Mouse (Mus musculus): ENCODE measurements around the gene Gng12. TPM values are rescaled to one million over a fixed set of nuclear protein-coding genes. Genes with fewer than 3 reads are reported as not detected.

Gng12 gene
- total RNA-seq, 2 experiments from 2014 or later, result 67.2 to 69.9 TPM

DNA sequence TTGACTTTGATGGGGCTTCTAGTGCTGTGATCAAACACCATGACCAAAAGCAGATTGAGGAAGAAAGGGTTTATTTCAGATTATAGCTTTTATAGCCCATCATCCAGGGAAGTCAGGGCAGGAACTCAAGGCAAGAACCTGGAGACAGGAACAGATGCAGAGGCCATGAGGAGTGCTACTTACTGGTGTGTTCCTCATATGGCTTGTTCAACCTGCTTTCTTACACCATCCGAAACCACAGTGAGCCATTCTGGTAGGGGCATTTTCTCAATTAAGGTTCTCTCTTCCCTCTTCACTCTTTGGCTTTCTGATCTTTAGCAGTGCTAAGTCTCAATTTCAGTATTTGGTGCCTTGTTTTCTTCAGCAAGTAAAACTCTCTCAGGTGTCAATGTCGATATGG, 19.4 kb downstream of the Gng12 start:
- DNase-seq (ENCODE audit: low spot score in 2 of 2), result no peak

DNA sequence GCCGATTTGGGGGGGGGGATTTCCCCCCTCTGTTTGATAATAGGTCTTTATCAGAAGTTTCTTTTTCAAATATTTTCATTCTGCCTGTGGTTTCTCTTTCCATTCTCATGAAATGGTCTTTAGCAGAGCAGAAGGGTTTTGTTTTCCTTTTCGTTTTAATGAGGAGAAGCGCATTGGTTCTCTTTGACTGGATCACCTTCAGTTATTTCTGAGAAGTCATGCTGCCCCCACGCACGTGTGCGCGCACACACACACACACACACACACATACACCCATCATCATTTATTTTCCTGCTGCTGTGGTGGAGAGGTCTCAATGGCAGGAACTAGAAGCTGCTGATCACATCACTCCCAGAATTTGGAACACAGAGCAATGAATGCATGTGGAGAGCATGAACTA, 20.8 kb downstream of the Gng12 start:
- DNase-seq (ENCODE audit: low spot score in 2 of 2), result no peak

DNA sequence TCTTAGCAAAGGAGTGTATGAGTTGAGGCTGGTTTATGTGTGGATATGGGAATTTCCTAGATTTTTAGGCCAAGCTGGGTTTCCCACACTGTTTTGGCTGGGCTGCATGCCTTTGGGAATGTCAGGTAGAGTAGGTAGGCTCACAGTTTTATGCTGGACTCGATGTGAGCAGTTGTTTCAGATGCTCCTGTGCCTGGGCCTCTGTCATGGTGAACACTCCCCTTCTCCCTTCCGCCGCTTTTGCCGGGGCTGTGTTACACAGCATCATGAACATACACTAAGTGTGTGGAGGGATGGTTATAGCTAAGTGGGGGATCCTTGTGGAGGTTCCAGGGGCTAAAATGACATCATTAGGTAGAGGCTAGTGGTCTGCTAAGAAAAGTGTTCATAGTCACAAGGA, 24.6 kb downstream of the Gng12 start:
- DNase-seq (ENCODE audit: low spot score in 2 of 2), result no peak

- no peak for DNase-seq (ENCODE audit: low spot score in 2 of 2)
Measured at GRCm38 (mm10) chr6:66921755-66922154, 25.6 kb downstream of the Gng12 start.

DNA sequence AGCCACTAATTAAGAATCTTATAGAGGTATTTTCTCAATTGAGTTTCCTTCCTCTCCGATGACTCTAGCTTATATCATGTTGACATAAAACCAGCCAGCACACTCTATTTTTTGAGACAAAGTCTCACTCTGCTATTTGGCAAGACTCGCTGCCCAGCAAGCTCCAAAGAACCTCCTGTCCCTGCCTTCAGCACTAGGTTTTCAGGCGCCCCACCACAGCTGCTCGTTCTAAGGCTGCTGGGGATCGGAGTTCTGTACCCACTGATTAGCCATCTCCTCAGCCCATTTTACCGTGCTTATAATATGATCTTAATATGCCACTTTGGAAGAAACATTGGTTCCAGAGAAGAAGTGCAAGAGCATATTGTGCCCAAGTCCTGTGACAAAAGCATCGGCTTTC, 26.3 kb downstream of the Gng12 start:
- DNase-seq (ENCODE audit: low spot score in 2 of 2), result no peak

- no peak for DNase-seq (ENCODE audit: low spot score in 2 of 2)
Measured at GRCm38 (mm10) chr6:66923851-66924250, 27.7 kb downstream of the Gng12 start.

DNA sequence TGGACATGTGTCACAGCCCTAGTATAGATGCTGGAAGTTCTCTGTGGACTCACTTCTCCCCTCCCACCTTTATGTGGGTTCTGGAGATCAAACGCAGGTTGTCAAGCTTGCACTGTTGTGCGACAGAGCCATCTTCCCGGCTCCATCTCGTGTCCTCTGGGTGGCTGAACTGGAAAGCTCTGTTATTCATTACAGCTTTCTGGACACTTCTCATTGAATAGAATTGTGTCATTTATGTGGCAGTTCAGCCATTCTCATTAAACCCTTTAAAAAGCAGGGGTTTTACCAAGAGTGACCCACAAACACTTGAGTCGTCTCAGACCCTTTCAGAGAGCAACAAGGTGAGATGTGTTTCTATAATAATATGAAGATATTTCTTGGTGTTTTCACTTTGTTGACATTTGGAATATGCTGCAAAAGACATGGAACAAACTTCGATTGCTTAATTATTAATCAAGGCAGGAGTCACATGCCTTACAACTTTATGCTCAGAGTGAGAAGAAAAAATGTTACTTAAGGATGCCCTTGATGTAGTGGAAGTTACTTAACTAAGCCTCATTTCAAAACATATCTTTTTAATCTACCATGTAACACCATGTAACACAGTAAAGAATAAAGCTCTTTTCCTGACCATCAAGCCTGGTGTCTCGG, 28.2 kb downstream of the Gng12 start:
- DNase-seq (ENCODE audit: low spot score in 2 of 2), result no peak

- no peak for DNase-seq (ENCODE audit: low spot score in 2 of 2)
Measured at GRCm38 (mm10) chr6:66926269-66926668, 30.1 kb downstream of the Gng12 start.

DNA sequence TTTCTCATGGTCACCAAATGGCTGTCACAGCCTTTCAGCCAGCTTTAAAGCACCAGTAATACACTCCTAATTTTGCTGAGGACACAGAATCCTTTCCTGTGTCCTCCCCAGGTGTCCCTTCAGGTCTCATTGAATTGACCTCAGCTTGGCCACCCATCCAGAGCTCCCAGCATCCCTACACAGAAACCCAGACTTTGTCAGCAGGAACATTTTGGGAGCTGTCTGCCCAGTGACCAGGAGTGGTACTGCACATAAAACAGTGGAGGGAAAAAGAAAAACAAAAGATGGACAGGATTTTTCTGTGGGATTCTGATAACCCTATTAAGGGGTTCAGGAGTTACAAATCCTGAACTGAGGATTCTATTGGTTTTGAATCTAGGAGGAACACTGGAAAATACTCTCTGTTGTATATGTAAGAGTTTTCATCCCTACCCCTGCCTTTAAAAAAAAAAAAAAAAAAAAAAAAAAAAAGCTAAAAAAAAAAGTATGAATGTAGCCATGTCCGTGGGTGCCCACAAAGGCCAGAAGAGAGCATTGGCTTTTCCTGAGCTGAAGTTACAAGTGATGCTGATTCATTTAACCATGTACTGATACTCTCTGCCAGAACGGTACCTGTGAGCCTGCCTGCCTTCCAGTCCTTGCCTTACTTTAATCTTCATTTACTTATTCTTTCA, 32.9 kb downstream of the Gng12 start:
- DNase-seq (ENCODE audit: low spot score in 2 of 2), result no peak

DNA sequence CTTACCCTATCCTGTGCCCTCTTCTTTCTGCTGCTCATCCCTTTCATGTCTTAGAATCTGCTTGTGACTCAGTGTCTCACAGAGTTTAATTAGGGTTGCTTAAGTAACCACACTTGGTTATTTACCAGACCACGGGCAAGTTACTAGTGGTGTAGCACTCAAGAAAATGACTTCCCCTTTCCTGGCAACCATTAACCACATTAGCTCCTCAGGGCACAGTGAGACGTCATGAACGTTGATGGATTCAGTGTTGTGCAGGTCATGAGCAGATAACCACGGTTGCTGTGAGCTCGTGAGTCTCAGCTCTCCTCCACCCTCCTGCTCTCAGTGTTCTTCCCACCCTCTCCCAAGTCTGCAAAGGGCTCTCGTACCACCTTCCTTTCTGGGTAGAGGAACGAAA, 33.5 kb downstream of the Gng12 start:
- no peak for DNase-seq (ENCODE audit: low spot score in 2 of 2)

DNA sequence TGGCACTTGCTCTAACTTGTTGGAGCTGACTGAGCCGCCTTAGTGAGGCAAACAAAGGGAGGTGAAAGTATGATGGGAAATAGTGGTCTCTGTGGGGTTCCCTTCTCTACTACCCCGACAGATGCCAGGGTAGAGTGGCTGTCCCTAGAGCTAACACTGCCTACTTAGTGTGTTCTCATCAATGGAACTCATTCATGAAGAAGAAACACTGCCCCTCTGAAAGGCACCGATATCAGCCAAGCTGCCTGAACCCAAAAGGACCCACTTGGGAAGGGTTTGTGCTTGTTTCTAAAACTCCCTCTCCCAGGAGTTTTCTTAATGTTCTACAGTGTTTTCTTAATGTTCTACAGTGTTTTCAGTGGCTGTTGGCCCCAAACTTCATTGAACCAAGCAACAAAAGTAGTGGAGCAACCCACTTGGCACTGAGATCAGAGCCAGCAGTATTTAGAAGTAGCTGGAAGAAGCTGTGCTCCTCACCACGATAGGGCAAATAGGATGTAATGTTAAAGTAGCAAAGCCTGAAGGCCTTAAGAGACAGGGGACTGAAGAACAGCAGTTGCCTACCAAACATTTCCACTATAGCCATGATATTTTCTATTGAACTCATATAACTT, 36.1 kb downstream of the Gng12 start:
- DNase-seq (ENCODE audit: low spot score in 2 of 2), result peak in 1 of 2 experiments; percentile 32

DNA sequence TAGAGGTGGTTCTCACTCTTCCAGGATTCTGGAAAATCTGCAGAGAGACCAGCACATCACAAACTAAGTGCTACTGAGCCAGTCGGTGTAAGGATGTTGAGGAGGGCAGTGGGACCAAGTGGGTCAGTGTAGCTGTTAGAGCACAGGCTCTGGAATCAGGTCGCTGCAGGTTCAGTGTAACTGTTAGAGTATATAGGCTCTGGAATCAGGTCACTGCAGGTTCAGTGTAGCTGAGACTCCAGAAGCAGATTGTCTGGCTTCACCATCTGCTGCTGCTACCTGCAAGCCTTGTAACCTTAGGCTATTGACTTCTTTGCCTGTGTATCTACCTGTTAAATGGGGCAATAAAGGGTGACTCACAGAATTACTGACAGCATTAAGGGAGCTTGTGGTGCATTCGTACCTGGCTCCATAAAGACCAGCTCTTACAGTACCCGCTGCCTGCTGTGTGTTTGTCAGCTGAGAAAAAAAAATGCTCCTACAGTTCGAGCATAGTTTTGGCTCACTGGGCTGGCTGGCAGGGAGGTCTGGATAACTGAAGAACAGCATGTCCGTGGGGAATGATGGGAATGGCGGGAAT, 44.5 kb downstream of the Gng12 start:
- DNase-seq (ENCODE audit: low spot score in 2 of 2), result peak in 1 of 2 experiments; percentile 38

DNA sequence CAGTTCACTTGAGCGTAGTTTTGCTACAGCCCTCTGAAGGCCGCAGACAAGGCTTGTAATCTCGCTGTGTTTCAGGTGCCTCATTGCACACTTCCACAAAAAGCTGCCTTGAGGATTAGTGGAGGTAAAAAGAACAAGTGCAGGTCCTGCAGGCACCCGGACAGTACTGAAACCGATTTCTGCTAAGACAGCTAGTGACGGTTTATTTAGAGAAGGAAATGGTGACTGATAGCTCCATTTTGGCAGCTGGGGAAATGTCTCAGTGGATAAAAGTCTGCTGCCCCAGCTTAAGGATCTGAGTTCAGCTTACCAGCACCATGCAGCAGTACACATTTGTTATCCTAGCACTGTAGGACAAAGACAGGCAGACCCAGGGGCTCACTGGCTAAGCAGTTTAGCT, 45.6 kb downstream of the Gng12 start:
- no peak for DNase-seq (ENCODE audit: low spot score in 2 of 2)

- DNase-seq (ENCODE audit: low spot score in 2 of 2), result no peak
Measured at GRCm38 (mm10) chr6:66942826-66943225, 46.6 kb downstream of the Gng12 start.

DNA sequence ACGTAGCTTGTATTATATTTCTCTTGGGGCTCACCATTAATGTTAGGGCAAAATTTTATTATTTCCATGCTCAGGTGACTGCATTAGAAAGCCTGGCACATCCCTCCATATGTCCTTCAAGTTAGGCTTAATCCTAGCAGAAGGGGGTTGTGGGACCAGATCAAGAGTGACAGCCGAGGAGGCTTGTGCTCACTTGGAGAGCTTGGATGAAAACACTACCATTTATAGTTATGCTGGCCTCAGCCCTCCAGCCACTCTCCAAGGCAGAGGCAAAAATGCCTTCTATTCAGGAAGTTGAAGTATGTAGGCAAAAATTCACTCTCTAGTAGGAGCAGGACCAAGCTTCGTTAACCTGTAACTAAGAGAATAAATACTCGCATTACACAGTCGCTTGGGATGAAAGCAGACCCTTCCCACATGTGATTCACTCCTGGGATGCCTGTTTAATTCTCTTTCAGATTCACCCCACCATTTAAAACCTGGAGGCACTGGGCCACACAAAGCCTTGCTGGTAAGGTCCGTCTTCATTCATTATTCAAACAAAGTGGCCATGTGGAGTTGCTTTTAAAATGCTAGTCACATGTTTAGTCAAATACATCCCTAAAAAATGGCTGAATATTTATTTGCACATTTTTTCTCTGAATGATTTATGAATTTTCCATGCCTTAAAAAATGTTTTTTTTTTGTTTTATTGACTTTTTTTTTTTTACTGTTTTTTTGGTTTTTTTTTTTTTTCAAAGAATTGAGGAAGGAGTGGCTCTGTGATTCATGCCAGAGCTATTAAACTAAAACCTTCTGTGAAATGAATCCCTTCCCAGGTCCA, 47.4 kb downstream of the Gng12 start:
- no peak for DNase-seq (ENCODE audit: low spot score in 2 of 2)

DNA sequence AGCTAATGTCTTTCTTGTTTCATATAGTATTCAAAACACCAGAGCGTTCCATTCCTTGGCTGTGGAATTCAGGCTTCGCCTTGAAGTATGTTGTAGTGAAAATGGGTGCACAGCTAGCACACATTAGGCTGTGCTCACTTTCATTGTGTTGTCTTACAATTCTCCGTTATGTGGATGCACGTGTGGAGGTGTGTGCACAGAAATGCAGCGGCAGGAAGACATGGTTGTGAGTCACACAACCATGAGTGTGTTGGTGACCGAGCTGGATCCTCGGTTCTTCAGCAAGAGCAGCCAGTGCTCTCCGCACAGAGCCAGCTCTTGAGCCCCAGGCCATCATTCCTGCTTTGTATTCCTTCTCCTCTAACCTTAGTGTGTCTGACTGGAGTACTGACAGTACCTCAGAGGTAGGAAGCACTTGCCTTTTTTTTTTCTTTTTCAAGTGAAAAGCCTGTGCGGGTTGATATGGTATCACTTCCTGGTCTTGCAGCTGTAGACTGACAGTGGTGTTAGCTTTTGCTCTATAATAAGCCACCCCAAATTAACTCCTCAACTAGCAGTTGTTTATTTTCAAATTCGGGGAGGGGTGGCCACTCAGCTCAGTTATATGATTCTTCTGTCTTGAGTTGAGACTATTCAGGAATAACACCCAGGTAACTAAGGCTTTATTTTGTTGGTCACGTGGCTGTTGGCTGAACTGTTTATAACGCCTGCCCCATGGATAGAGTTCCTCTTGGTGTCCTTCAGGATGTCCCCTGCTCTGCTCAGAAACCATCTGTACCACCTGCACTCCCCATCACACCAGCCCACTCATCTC, 48.2 kb downstream of the Gng12 start:
- DNase-seq (ENCODE audit: low spot score in 2 of 2), result no peak

- DNase-seq (ENCODE audit: low spot score in 2 of 2), result no peak
Measured at GRCm38 (mm10) chr6:66945004-66945356, 48.8 kb downstream of the Gng12 start.

GRCm38 (mm10) chr6:66948111-66948510, 51.9 kb downstream of the Gng12 start:
- DNase-seq (ENCODE audit: low spot score in 2 of 2), result no peak

- no peak for DNase-seq (ENCODE audit: low spot score in 2 of 2)
Measured at GRCm38 (mm10) chr6:66948848-66949247, 52.7 kb downstream of the Gng12 start.

DNA sequence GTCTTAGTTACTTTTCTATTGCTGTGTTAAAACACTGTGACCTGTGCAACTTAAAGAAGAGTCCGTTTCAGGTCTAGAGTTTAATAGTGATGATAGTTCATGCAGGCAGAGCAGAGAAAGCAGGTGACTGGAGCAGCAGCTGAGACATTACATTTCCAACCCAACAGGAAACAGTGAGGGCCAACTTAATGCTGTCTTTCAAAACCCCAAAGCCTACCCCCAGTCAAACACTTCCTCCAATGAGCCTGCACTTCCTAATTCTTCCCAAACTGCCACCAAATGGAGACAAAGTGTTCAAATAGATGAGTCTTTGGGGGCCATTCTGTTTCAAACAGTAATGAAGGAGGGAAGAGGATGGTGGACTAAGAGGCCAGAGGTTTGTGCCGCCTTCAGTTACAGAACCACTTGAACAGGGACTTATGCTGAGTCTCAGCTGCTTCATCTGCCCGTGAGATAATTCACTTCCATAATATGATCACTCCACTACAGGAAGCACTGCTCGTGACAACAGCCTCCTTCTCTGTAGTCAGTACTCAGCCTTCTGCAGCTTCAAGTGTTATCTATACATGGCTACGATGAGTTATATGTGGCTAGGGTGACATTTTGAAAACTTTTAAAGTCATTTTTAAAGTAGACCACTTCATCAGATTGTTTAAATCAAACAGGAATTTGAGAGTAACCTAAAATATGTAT, 55.7 kb downstream of the Gng12 start:
- no peak for DNase-seq (ENCODE audit: low spot score in 2 of 2)
